Mouse (Mus musculus) embryonic facial prominence, embryonic 11.5 days (tissue): Measurements from ENCODE around the gene Mmd2. TPM values are rescaled to one million over a fixed set of nuclear protein-coding genes. Genes with fewer than 3 reads are reported as not detected.

ENCODE experiments used
- ATAC-seq: fragments of 200-750 bp; cut with Nextera tagmentation; replicated peaks from 2 replicates; pipeline ENCODE4 v1.8.0; 2017; ENCODE audit warnings: low read depth; ENCODE audit not compliant: insufficient number of reproducible peaks, low FRiP score, low TSS enrichment
- DNase-seq: peaks from one replicate; pipeline ENCODE4 v3.0.0-alpha.2; 2015; ENCODE audit warnings: low spot score
- H3K27ac ChIP-seq: fragments of 300-500 bp; sonication (generic); replicated peaks from 2 replicates; pipeline ENCODE4 v1.5.1; 2014; ENCODE audit warnings: mild to moderate bottlenecking, low read depth, low read length, control low read depth
- H3K27me3 ChIP-seq: fragments of 300-500 bp; sonication (generic); 2 replicates; pipeline ENCODE4 v1.6.1; 2014; ENCODE audit warnings: mild to moderate bottlenecking, low read length, moderate library complexity, mixed read lengths; ENCODE audit not compliant: control insufficient read depth, insufficient read depth
- H3K36me3 ChIP-seq: fragments of 300-500 bp; sonication (generic); replicated peaks from 2 replicates; pipeline ENCODE4 v1.6.1; 2014; ENCODE audit warnings: low read depth, mild to moderate bottlenecking, low read length, moderate library complexity, mixed read lengths; ENCODE audit not compliant: control insufficient read depth, insufficient read depth
- H3K4me1 ChIP-seq: fragments of 300-500 bp; sonication (generic); 2 replicates; pipeline ENCODE4 v1.6.1; 2014; ENCODE audit warnings: low read length, mixed read lengths; ENCODE audit not compliant: control insufficient read depth, insufficient read depth
- H3K4me2 ChIP-seq: fragments of 300-500 bp; sonication (generic); 2 replicates; pipeline ENCODE4 v1.6.1; 2014; ENCODE audit warnings: low read depth, mild to moderate bottlenecking, control low read depth, low read length, moderate library complexity
- H3K4me3 ChIP-seq: fragments of 300-500 bp; sonication (generic); 2 replicates; pipeline ENCODE4 v1.5.1; 2014; ENCODE audit warnings: low read depth, low read length, control low read depth
- H3K9ac ChIP-seq: fragments of 300-500 bp; sonication (generic); replicated peaks from 2 replicates; pipeline ENCODE4 v1.6.1; 2014; ENCODE audit warnings: mild to moderate bottlenecking, control low read depth, low read length
- H3K9me3 ChIP-seq: fragments of 300-500 bp; sonication (generic); replicated peaks from 2 replicates; pipeline ENCODE4 v1.6.1; 2016; ENCODE audit warnings: mild to moderate bottlenecking, low read length, inconsistent platforms, mixed read lengths; ENCODE audit not compliant: control insufficient read depth
- WGBS: fragments of 180-500 bp; shearing (Covaris S2); extraction: QIAGEN DNeasy Blood & Tissue Kit; methylation state at CpG from one replicate; pipeline ENCODE4 v1.1.7; 2014; 5-methylcytosine and 5-hydroxymethylcytosine counted together
- polyA plus RNA-seq: library from polyadenylated mRNA; unstranded; fragments of >200 nt; fragmentation: Nextera tagmentation; extraction: Ambion mirVana; gene quantifications from 2 replicates; pipeline ENCODE4 v1.2.1, GENCODE M21; 2014

Gene Mmd2
- polyA plus RNA-seq, 1 experiment from 2014 or later, result 3.9 TPM

- DNase-seq, result no peak
- H3K4me3 ChIP-seq, result no peak overlapping the region
- no peaks in the 10 kb centered on the region for H3K9me3 ChIP-seq
- H3K27me3 ChIP-seq, result 0 out of 2 replicates have a peak, but pooled peaks cover 3% of the 10 kb centered on the region
- no peaks in the 10 kb centered on the region for H3K4me1 ChIP-seq
- H3K4me2 ChIP-seq, result no peak overlapping the region
- H3K36me3 ChIP-seq, result no peaks in the 10 kb centered on the region
- ATAC-seq, result no peak
- WGBS, result 69% methylated on average over 7 of the region's 7 CpGs
- H3K9ac ChIP-seq, result no peak overlapping the region
- no peak overlapping the region for H3K27ac ChIP-seq
Measured at GRCm38 (mm10) chr5:142604379-142604778, 4.2 kb downstream of the Mmd2 start.

- DNase-seq (no peak), ATAC-seq (0 out of 2 replicates have a peak, but pooled peaks have one; percentile 44)
- Histone ChIP-seq H3K4me2 (no peak overlapping the region), H3K9me3 (no peaks in the 10 kb centered on the region), H3K9ac (no peak overlapping the region), H3K4me3 (no peak overlapping the region), H3K27me3 (no peaks in the 10 kb centered on the region), H3K36me3 (no peaks in the 10 kb centered on the region), H3K4me1 (no peaks in the 10 kb centered on the region), H3K27ac (no peak overlapping the region)
- WGBS, result 62% methylated on average over 6 of the region's 6 CpGs
Measured at GRCm38 (mm10) chr5:142597648-142598390, 10.8 kb downstream of the Mmd2 start.

GRCm38 (mm10) chr5:142596723-142597122 lies 11.9 kb downstream of the Mmd2 start:
- no peak overlapping the region for H3K4me3 ChIP-seq
- H3K27me3 ChIP-seq, result no peaks in the 10 kb centered on the region
- H3K9me3 ChIP-seq, result no peaks in the 10 kb centered on the region
- H3K27ac ChIP-seq, result no peak overlapping the region
- 82% methylated on average over 6 of the region's 6 CpGs for WGBS
- H3K4me1 ChIP-seq, result no peaks in the 10 kb centered on the region
- ATAC-seq, result no peak
- H3K4me2 ChIP-seq, result no peak overlapping the region
- no peaks in the 10 kb centered on the region for H3K36me3 ChIP-seq
- no peak overlapping the region for H3K9ac ChIP-seq
- DNase-seq, result no peak

GRCm38 (mm10) chr5:142595698-142596097 lies 12.9 kb downstream of the Mmd2 start:
- Histone ChIP-seq H3K4me2 (no peak overlapping the region), H3K4me3 (no peak overlapping the region), H3K9ac (no peak overlapping the region), H3K4me1 (no peaks in the 10 kb centered on the region), H3K27ac (no peak overlapping the region), H3K36me3 (no peaks in the 10 kb centered on the region), H3K27me3 (no peaks in the 10 kb centered on the region), H3K9me3 (no peaks in the 10 kb centered on the region)
- DNase-seq, result no peak
- 87% methylated on average over 3 of the region's 3 CpGs for WGBS
- no peak for ATAC-seq

- Histone ChIP-seq H3K27me3 (no peaks in the 10 kb centered on the region), H3K36me3 (no peaks in the 10 kb centered on the region), H3K9me3 (no peaks in the 10 kb centered on the region), H3K4me3 (no peak overlapping the region), H3K4me2 (no peak overlapping the region), H3K27ac (no peak overlapping the region), H3K4me1 (no peaks in the 10 kb centered on the region), H3K9ac (no peak overlapping the region)
- WGBS, result 81% methylated on average over 6 of the region's 6 CpGs
- no peak for ATAC-seq
- DNase-seq, result no peak
Measured at GRCm38 (mm10) chr5:142590953-142591616, 17.5 kb downstream of the Mmd2 start.

- Histone ChIP-seq H3K4me3 (no peak overlapping the region), H3K9ac (no peak overlapping the region), H3K4me2 (no peak overlapping the region), H3K9me3 (no peaks in the 10 kb centered on the region), H3K36me3 (no peaks in the 10 kb centered on the region), H3K4me1 (no peaks in the 10 kb centered on the region), H3K27ac (no peak overlapping the region), H3K27me3 (no peaks in the 10 kb centered on the region)
- DNase-seq, result peak; percentile 13
- WGBS, result 61% methylated on average over 14 of the region's 14 CpGs
- peak; percentile 77; the same call in 1 of the 2 replicates for ATAC-seq
Measured at GRCm38 (mm10) chr5:142583616-142584126, 24.9 kb downstream of the Mmd2 start.

GRCm38 (mm10) chr5:142581517-142581916 lies 27.1 kb downstream of the Mmd2 start:
- ATAC-seq, result peak; percentile 55; the same call in 1 of the 2 replicates
- no peak overlapping the region for H3K9ac ChIP-seq
- H3K27ac ChIP-seq, result no peak overlapping the region
- no peaks in the 10 kb centered on the region for H3K36me3 ChIP-seq
- no peak overlapping the region for H3K4me2 ChIP-seq
- peak; percentile 84 for DNase-seq
- no peaks in the 10 kb centered on the region for H3K9me3 ChIP-seq
- 21% methylated on average over 5 of the region's 5 CpGs for WGBS
- no peaks in the 10 kb centered on the region for H3K27me3 ChIP-seq
- no peaks in the 10 kb centered on the region for H3K4me1 ChIP-seq
- H3K4me3 ChIP-seq, result no peak overlapping the region

GRCm38 (mm10) chr5:142578192-142578591 lies 30.4 kb downstream of the Mmd2 start:
- no peaks in the 10 kb centered on the region for H3K9me3 ChIP-seq
- no peak overlapping the region for H3K4me2 ChIP-seq
- H3K27ac ChIP-seq, result no peak overlapping the region
- H3K4me3 ChIP-seq, result no peak overlapping the region
- no peaks in the 10 kb centered on the region for H3K27me3 ChIP-seq
- DNase-seq (no peak), ATAC-seq (no peak)
- no peaks in the 10 kb centered on the region for H3K36me3 ChIP-seq
- H3K9ac ChIP-seq, result no peak overlapping the region
- 86% methylated on average over 10 of the region's 10 CpGs for WGBS
- H3K4me1 ChIP-seq, result no peaks in the 10 kb centered on the region
